Mouse (Mus musculus) embryonic fibroblast, embryonic 13.5 days (primary cell): ENCODE measurements at regions not wholly inside any gene's neighbourhood (a gene's known extent, or its start where the extent isn't known, plus 50 kb on each side); places are given as distances from the start of the nearest gene placed in this dataset.

Experiments
- CTCF ChIP-seq: IDR thresholded peaks from 2 replicates; pipeline ENCODE4 v1.5.1; 2011; ENCODE audit warnings: mild to moderate bottlenecking, control low read depth, low read length, moderate library complexity, borderline replicate concordance; ENCODE audit not compliant: insufficient read depth
- POLR2A ChIP-seq: IDR thresholded peaks from 2 replicates; pipeline ENCODE4 v1.6.1; 2011; ENCODE audit warnings: low read depth, mild to moderate bottlenecking, control low read depth, low read length, moderate library complexity

DNA sequence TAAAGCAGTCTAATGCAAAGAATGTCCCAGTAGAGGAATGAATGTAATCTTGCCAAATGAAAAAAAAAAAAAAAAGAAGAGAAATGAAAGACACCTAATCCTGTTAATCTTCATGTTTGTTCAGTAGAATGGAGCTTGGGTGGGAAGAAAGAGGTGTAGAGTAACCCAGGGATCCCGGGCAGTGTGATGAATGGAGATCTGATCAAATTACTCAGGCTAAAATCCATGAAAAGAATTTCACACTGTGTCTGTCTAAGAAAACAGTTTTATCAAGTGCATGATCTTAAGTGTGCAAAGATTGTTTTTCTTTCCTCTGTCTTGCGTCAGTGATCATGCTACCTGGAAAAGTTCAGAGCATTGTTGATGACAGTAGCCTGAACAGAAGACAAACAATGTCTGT, 333.9 kb upstream of the Slc10a2 start:
- TF ChIP-seq CTCF (no peak), POLR2A (no peak)
